In the genomic region with DNA sequence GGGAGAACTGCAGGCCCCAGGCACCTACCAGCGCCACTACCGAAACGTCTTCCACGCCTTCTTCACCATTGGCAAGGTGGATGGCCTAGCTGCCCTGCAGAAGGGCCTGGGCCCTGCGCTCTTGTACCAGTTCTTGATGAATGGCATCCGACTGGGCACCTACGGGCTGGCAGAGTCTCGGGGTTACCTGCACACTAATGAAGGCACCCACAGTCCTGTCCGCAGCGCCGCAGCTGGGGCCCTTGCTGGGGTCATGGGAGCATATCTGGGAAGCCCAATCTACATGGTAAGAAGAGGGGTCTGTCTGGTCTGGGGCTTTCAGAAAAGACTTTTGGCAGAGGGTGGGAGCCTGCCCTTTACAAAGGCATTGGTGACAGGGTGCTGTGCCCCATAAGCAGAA, we compare ENCODE assay signal across 11 mouse cellular contexts. TPM values are rescaled to one million over a fixed set of nuclear protein-coding genes. Genes with fewer than 3 reads are reported as not detected.
DNase-seq lines count a peak whose midpoint lies in the region; ATAC-seq and TF ChIP-seq lines count a peak whose summit lies in the region.
"Had no signal": no experiment of that assay in that cellular context is flagged by ENCODE, and none has a peak within 500 bp of the region (broad histone marks: within the 10 kb centered on the region; RNA-seq: fewer than 3 reads in every experiment).

No protein-coding gene starts in this region.

- peaks cover 45% of the 10 kb centered on the region for H3K4me1 ChIP-seq in heart, embryonic 12.5 days (replicated peaks)
- H3K4me1 ChIP-seq in neural tube, embryonic 11.5 days (ENCODE audit: control insufficient read depth, insufficient read depth, low read length), result peaks cover 10% of the 10 kb centered on the region; the same call in 1 of the 2 replicates
- peaks cover 39% of the 10 kb centered on the region for H3K4me1 ChIP-seq in liver, embryonic 15.5 days (replicated peaks)
- H3K4me1 ChIP-seq in stomach, postnatal 0 days (replicated peaks; ENCODE audit: control insufficient read depth, insufficient read depth), result no peaks in the 10 kb centered on the region; the same call in 1 of the 2 replicates

- H3K4me3 ChIP-seq in heart, embryonic 12.5 days, result no peak overlapping the region
- no peak overlapping the region for H3K4me3 ChIP-seq in neural tube, embryonic 11.5 days (ENCODE audit: low read depth, low read length)
- no peak overlapping the region for H3K4me3 ChIP-seq in liver, embryonic 15.5 days (replicated peaks)
- 0 out of 2 replicates have a peak overlapping the region, but pooled peaks have one; percentile 55 for H3K4me3 ChIP-seq in stomach, postnatal 0 days (ENCODE audit: low read depth, low read length)

- H3K36me3 ChIP-seq in heart, embryonic 12.5 days, result no peaks in the 10 kb centered on the region
- no peaks in the 10 kb centered on the region for H3K36me3 ChIP-seq in neural tube, embryonic 11.5 days (ENCODE audit: control insufficient read depth, insufficient read depth, low read length)
- no peaks in the 10 kb centered on the region for H3K36me3 ChIP-seq in liver, embryonic 15.5 days (replicated peaks)
- H3K36me3 ChIP-seq in stomach, postnatal 0 days (ENCODE audit: control insufficient read depth, insufficient read depth, low read length), result no peaks in the 10 kb centered on the region

- H3K9ac ChIP-seq in heart, embryonic 12.5 days, result 0 out of 2 replicates have a peak overlapping the region, but pooled peaks have one; percentile 53
- no peak overlapping the region for H3K9ac ChIP-seq in neural tube, embryonic 11.5 days (ENCODE audit: low read length)
- no peak overlapping the region; the same call in 1 of the 2 replicates for H3K9ac ChIP-seq in liver, embryonic 15.5 days
- H3K9ac ChIP-seq in stomach, postnatal 0 days (ENCODE audit: low read length), result no peak overlapping the region; the same call in 1 of the 2 replicates

- no peak overlapping the region for H3K27ac ChIP-seq in heart, embryonic 12.5 days (ENCODE audit: poor library complexity, severe bottlenecking)
- H3K27ac ChIP-seq in neural tube, embryonic 11.5 days (ENCODE audit: low read depth, low read length), result no peak overlapping the region
- H3K27ac ChIP-seq in liver, embryonic 15.5 days (replicated peaks), result no peak overlapping the region
- no peak overlapping the region for H3K27ac ChIP-seq in stomach, postnatal 0 days (replicated peaks)

- H3K4me2 ChIP-seq in heart, embryonic 12.5 days, result peak overlapping the region; percentile 98
- peak overlapping the region; percentile 63; the same call in 1 of the 2 replicates for H3K4me2 ChIP-seq in neural tube, embryonic 11.5 days (ENCODE audit: low read depth)
- H3K4me2 ChIP-seq in liver, embryonic 15.5 days, result peak overlapping the region; percentile 97
- H3K4me2 ChIP-seq in stomach, postnatal 0 days (replicated peaks; ENCODE audit: low read depth), result peak overlapping the region; percentile 77

- ATAC-seq in heart, embryonic 12.5 days (ENCODE audit: insufficient number of reproducible peaks, low FRiP score), result no peak
- ATAC-seq in neural tube, embryonic 11.5 days (ENCODE audit: insufficient read depth, low FRiP score, low TSS enrichment), result no peak
- ATAC-seq in liver, embryonic 15.5 days (ENCODE audit: insufficient read depth), result no peak
- no peak for ATAC-seq in stomach, postnatal 0 days (ENCODE audit: low FRiP score, low TSS enrichment)

- no peak for DNase-seq in heart, adult 8-10 months (ENCODE audit: low spot score)
- DNase-seq in neural tube, embryonic 11.5 days (ENCODE audit: low spot score), result no peak
- no peak for DNase-seq in neural tube, embryonic 10.5 days (ENCODE audit: extremely low spot score, low spot score)
- no peak for DNase-seq in stomach, postnatal 0 days (ENCODE audit: low spot score)
- no peak for DNase-seq in thymus, postnatal 25 days
- no peak for DNase-seq in urinary bladder, postnatal 14 days (ENCODE audit: low spot score)
- DNase-seq: kidney, adult 8-10 months; lung, adult 2 months had no signal

- no peaks in the 10 kb centered on the region for H3K9me3 ChIP-seq in heart, embryonic 12.5 days (replicated peaks)
- H3K9me3 ChIP-seq in neural tube, embryonic 11.5 days (ENCODE audit: control insufficient read depth, low read length), result no peaks in the 10 kb centered on the region
- H3K9me3 ChIP-seq in liver, embryonic 15.5 days (replicated peaks), result no peaks in the 10 kb centered on the region
- no peaks in the 10 kb centered on the region for H3K9me3 ChIP-seq in stomach, postnatal 0 days (ENCODE audit: control insufficient read depth, low read length)

- no peak for TF ChIP-seq CTCF in stomach, postnatal 0 days (IDR thresholded peaks at IDR 0.05; ENCODE audit: low read depth)

- TF ChIP-seq EP300 in stomach, postnatal 0 days (optimal IDR thresholded peaks at IDR 0.05), result no peak

- H3K27me3 ChIP-seq in heart, embryonic 12.5 days (replicated peaks), result 0 out of 2 replicates have a peak, but pooled peaks cover 10% of the 10 kb centered on the region
- no peaks in the 10 kb centered on the region for H3K27me3 ChIP-seq in neural tube, embryonic 11.5 days (ENCODE audit: control insufficient read depth, insufficient read depth, low read length)
- H3K27me3 ChIP-seq in liver, embryonic 15.5 days, result peaks cover 6% of the 10 kb centered on the region; the same call in 1 of the 2 replicates
- H3K27me3 ChIP-seq in stomach, postnatal 0 days (ENCODE audit: control insufficient read depth, insufficient read depth, low read length), result no peaks in the 10 kb centered on the region

- 80% methylated on average over 11 of the region's 11 CpGs for WGBS in heart, embryonic 12.5 days
- WGBS in neural tube, embryonic 11.5 days, result 84% methylated on average over 11 of the region's 11 CpGs
- WGBS in liver, embryonic 15.5 days (ENCODE audit: insufficient replicate concordance), result 80% methylated on average over 11 of the region's 11 CpGs
- WGBS in stomach, postnatal 0 days, result 84% methylated on average over 11 of the region's 11 CpGs

RNA-seq across cellular contexts. Expression of gene Slc25a35, which starts 0.8 kb away (rescaled TPM):
- polyA plus RNA-seq in heart, embryonic 12.5 days (2016; fragmentation: Nextera tagmentation; extraction: Ambion mirVana), result 1.4 and 2.2 TPM in 2 replicates
- 1 to 10 TPM; 3.4 to 8.3 (median 6.3) TPM for total RNA-seq in heart, adult 8-10 months (2022)
- 1.4 and 2.1 TPM in 2 replicates for polyA plus RNA-seq in neural tube, embryonic 11.5 days (2014; fragmentation: Nextera tagmentation; extraction: Ambion mirVana)
- 0.44 and 0.46 TPM in 2 replicates for polyA plus RNA-seq in liver, embryonic 15.5 days (2015; fragmentation: Nextera tagmentation; extraction: Ambion mirVana)
- 4.9 and 5.8 TPM in 2 replicates for polyA plus RNA-seq in stomach, postnatal 0 days (2015; fragmentation: Nextera tagmentation; extraction: Ambion mirVana)

RNA-seq across cellular contexts. Expression of gene Rangrf, which starts 6.2 kb away (rescaled TPM):
- polyA plus RNA-seq in heart, embryonic 12.5 days (2016; fragmentation: Nextera tagmentation; extraction: Ambion mirVana), result 64.3 and 67.5 TPM in 2 replicates
- total RNA-seq in heart, adult 8-10 months (2022), result 10 to 100 TPM; 81.3 to 98.3 (median 89.4) TPM
- polyA plus RNA-seq in neural tube, embryonic 11.5 days (2014; fragmentation: Nextera tagmentation; extraction: Ambion mirVana), result 60.4 and 62.5 TPM in 2 replicates
- 21.7 and 22.4 TPM in 2 replicates for polyA plus RNA-seq in liver, embryonic 15.5 days (2015; fragmentation: Nextera tagmentation; extraction: Ambion mirVana)
- 34.8 and 35.1 TPM in 2 replicates for polyA plus RNA-seq in stomach, postnatal 0 days (2015; fragmentation: Nextera tagmentation; extraction: Ambion mirVana)

RNA-seq across cellular contexts. Expression of gene Arhgef15, which starts 11.5 kb away (rescaled TPM):
- polyA plus RNA-seq in heart, embryonic 12.5 days (2016; fragmentation: Nextera tagmentation; extraction: Ambion mirVana), result 13.3 TPM in 2 replicates
- total RNA-seq in heart, adult 8-10 months (2022), result 10 to 100 TPM; 26.6 to 30.9 (median 30.1) TPM
- polyA plus RNA-seq in neural tube, embryonic 11.5 days (2014; fragmentation: Nextera tagmentation; extraction: Ambion mirVana), result 6.8 and 6.9 TPM in 2 replicates
- polyA plus RNA-seq in liver, embryonic 15.5 days (2015; fragmentation: Nextera tagmentation; extraction: Ambion mirVana), result 1.4 and 1.8 TPM in 2 replicates
- 2.8 and 3.0 TPM in 2 replicates for polyA plus RNA-seq in stomach, postnatal 0 days (2015; fragmentation: Nextera tagmentation; extraction: Ambion mirVana)

RNA-seq across cellular contexts. Expression of gene Pfas, which starts 39.5 kb away (rescaled TPM):
- polyA plus RNA-seq in heart, embryonic 12.5 days (2016; fragmentation: Nextera tagmentation; extraction: Ambion mirVana), result 20.7 and 21.5 TPM in 2 replicates
- total RNA-seq in heart, adult 8-10 months (2022), result 1 to 10 TPM; 4.5 to 8.2 (median 5.3) TPM
- polyA plus RNA-seq in neural tube, embryonic 11.5 days (2014; fragmentation: Nextera tagmentation; extraction: Ambion mirVana), result 30.7 and 34.9 TPM in 2 replicates
- polyA plus RNA-seq in liver, embryonic 15.5 days (2015; fragmentation: Nextera tagmentation; extraction: Ambion mirVana), result 17.0 and 18.5 TPM in 2 replicates
- 7.4 and 8.0 TPM in 2 replicates for polyA plus RNA-seq in stomach, postnatal 0 days (2015; fragmentation: Nextera tagmentation; extraction: Ambion mirVana)

RNA-seq across cellular contexts. Expression of gene Odf4, which starts 41.9 kb away (rescaled TPM):
- polyA plus RNA-seq in heart, embryonic 12.5 days (2016; fragmentation: Nextera tagmentation; extraction: Ambion mirVana), result not detected in 2 replicates
- under 1 TPM in 1 of 4 experiments, not detected in 3; 0.44 TPM for total RNA-seq in heart, adult 8-10 months (2022)
- not detected in 2 replicates for polyA plus RNA-seq in neural tube, embryonic 11.5 days (2014; fragmentation: Nextera tagmentation; extraction: Ambion mirVana)
- not detected in 2 replicates for polyA plus RNA-seq in liver, embryonic 15.5 days (2015; fragmentation: Nextera tagmentation; extraction: Ambion mirVana)
- polyA plus RNA-seq in stomach, postnatal 0 days (2015; fragmentation: Nextera tagmentation; extraction: Ambion mirVana), result 0.22 TPM in 1 of 2 replicates, not detected in the other
- polyA plus RNA-seq: embryonic facial prominence, embryonic 11.5 days had no signal
